Mouse (Mus musculus) spleen, adult 12 weeks (tissue): ENCODE data around the gene Copz2.
A peak's percentile ranks its signal among the peaks of the same experiment; 100 is the strongest.

Experiments
- DNase-seq: peaks from one replicate; pipeline ENCODE4 v3.0.0; 2022; ENCODE audit warnings: low spot score

The Copz2 gene

GRCm38 (mm10) chr11:96867149-96867548 lies 17.5 kb downstream of the Copz2 start:
- peak; percentile 32 for DNase-seq

GRCm38 (mm10) chr11:96872441-96873379 lies 23.0 kb downstream of the Copz2 start:
- no peak for DNase-seq

GRCm38 (mm10) chr11:96873601-96874140 lies 24.0 kb downstream of the Copz2 start:
- no peak for DNase-seq

- no peak for DNase-seq
These were observed 25.6 kb downstream of the Copz2 start for GRCm38 (mm10) chr11:96875270-96875669.

GRCm38 (mm10) chr11:96875745-96876144 lies 26.1 kb downstream of the Copz2 start:
- DNase-seq, result peak; percentile 14

GRCm38 (mm10) chr11:96876300-96877040 lies 26.8 kb downstream of the Copz2 start:
- no peak for DNase-seq

GRCm38 (mm10) chr11:96877071-96877470 lies 27.4 kb downstream of the Copz2 start:
- DNase-seq, result no peak

GRCm38 (mm10) chr11:96878715-96879114 lies 29.0 kb downstream of the Copz2 start:
- DNase-seq, result no peak

- DNase-seq, result no peak
These were observed 29.7 kb downstream of the Copz2 start for GRCm38 (mm10) chr11:96879359-96879758.

GRCm38 (mm10) chr11:96880296-96880695 lies 30.6 kb downstream of the Copz2 start:
- DNase-seq, result no peak

- DNase-seq, result no peak
These were observed 36.3 kb downstream of the Copz2 start for GRCm38 (mm10) chr11:96885901-96886340.

GRCm38 (mm10) chr11:96886942-96887546 lies 37.4 kb downstream of the Copz2 start:
- DNase-seq, result no peak

- no peak for DNase-seq
These were observed 42.3 kb downstream of the Copz2 start for GRCm38 (mm10) chr11:96891784-96892527.

GRCm38 (mm10) chr11:96893203-96893842 lies 43.7 kb downstream of the Copz2 start:
- no peak for DNase-seq

GRCm38 (mm10) chr11:96895886-96896285 lies 46.2 kb downstream of the Copz2 start:
- DNase-seq, result no peak

GRCm38 (mm10) chr11:96899449-96900306 lies 50.0 kb downstream of the Copz2 start:
- DNase-seq, result no peak

GRCm38 (mm10) chr11:96901332-96901731 lies 51.7 kb downstream of the Copz2 start:
- DNase-seq, result no peak

- no peak for DNase-seq
These were observed 53.3 kb downstream of the Copz2 start for GRCm38 (mm10) chr11:96902639-96903635.
